Mouse (Mus musculus): ENCODE measurements around the gene Sesn3. TPM values are rescaled to one million over a fixed set of nuclear protein-coding genes. Genes with fewer than 3 reads are reported as not detected.
A peak's percentile ranks its signal among the peaks of the same experiment; 100 is the strongest.
"Not testable (repeated sequence)": the region's sequence is repeated elsewhere in the genome, so short reads cannot be mapped to it uniquely, and the experiment has no call there.

Gene Sesn3
- 18.6 and 21.0 TPM in 2 replicates for polyA plus RNA-seq (2015; fragmentation: Nextera tagmentation; extraction: Ambion mirVana)

- Histone ChIP-seq H3K9ac (replicated peaks) (peak within 1 kb of the TSS; percentile 45), H3K27ac (replicated peaks) (peak within 1 kb of the TSS; percentile 89), H3K27me3 (replicated peaks) (no peaks in the 10 kb centered on the region), H3K4me3 (replicated peaks) (peak within 1 kb of the TSS; percentile 97), H3K4me1 (peaks cover 14% of the 10 kb centered on the region), H3K9me3 (replicated peaks) (no peaks in the 10 kb centered on the region), H3K4me2 (peak within 1 kb of the TSS; percentile 62), H3K36me3 (no peaks in the 10 kb centered on the region)
- WGBS, result under 1% methylated on average over 25 of the region's 25 CpGs
- ATAC-seq (ENCODE audit: low FRiP score), result peak; percentile 32
These were observed at the start of gene Sesn3 for GRCm38 (mm10) chr9:14274986-14275720. Gene Sesn3 (plus strand): TSS chr9:14275067.

DNA sequence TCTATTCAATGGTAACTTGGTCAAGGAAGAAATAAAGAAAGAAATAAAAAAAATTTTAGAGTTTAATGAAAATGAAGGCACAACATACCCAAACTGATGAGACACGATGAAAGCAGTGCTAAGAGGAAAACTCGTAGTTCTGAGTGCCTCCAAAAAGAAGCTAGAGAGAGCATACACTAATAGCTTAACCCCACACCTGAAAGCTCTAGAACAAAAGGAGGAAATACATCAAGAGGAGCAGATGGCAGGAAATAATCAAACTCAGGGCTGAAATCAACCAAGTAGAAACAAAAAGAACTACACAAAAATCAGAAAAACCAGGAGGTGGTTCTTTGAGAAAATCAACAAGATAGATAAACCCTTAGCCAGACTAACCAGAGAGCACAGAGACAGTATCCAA, 47.8 kb upstream of the Sesn3 start:
- 87% methylated on average over 2 of the region's 2 CpGs for WGBS
- H3K36me3 ChIP-seq; H3K4me2 ChIP-seq; H3K9ac ChIP-seq (replicated peaks); H3K27me3 ChIP-seq (replicated peaks); H3K9me3 ChIP-seq (replicated peaks); ATAC-seq (ENCODE audit: low FRiP score); H3K4me1 ChIP-seq; H3K4me3 ChIP-seq (replicated peaks); H3K27ac ChIP-seq (replicated peaks): not testable (repeated sequence)

- Histone ChIP-seq H3K9me3 (replicated peaks) (no peaks in the 10 kb centered on the region), H3K4me2 (no peak overlapping the region), H3K9ac (replicated peaks) (no peak overlapping the region), H3K36me3 (no peaks in the 10 kb centered on the region), H3K27me3 (replicated peaks) (no peaks in the 10 kb centered on the region), H3K4me3 (replicated peaks) (no peak overlapping the region), H3K27ac (replicated peaks) (no peak overlapping the region), H3K4me1 (no peaks in the 10 kb centered on the region)
- no peak for ATAC-seq (ENCODE audit: low FRiP score)
- 55% methylated on average over 7 of the region's 7 CpGs for WGBS
These were observed 41.0 kb upstream of the Sesn3 start for GRCm38 (mm10) chr9:14233702-14234373.

DNA sequence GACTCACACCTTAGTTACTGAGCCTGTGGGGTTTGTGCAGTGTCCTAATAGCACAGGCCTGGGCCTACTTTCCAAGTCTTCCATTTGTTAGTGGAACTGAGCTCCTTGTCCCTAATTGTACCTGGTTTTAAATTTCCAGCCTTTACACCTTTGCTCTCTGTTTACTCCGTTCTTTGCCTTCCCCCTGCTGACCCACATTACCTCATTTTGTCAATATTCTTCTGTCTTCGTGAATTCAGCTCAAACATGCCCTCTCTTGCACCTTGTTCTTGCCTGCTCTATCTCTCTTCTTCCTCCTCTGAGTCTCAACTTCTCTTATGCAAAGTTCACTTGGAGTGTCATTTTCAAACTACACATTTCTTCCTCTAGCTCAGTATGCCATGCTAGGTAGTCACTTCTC, 39.6 kb upstream of the Sesn3 start:
- no peaks in the 10 kb centered on the region for H3K9me3 ChIP-seq (replicated peaks)
- ATAC-seq (ENCODE audit: low FRiP score), result no peak
- no peaks in the 10 kb centered on the region for H3K27me3 ChIP-seq (replicated peaks)
- WGBS, result 89% methylated on average over 2 of the region's 2 CpGs
- H3K4me2 ChIP-seq, result no peak overlapping the region
- no peaks in the 10 kb centered on the region for H3K4me1 ChIP-seq
- H3K27ac ChIP-seq (replicated peaks), result no peak overlapping the region
- H3K36me3 ChIP-seq, result no peaks in the 10 kb centered on the region
- H3K4me3 ChIP-seq (replicated peaks), result no peak overlapping the region
- no peak overlapping the region for H3K9ac ChIP-seq (replicated peaks)

DNA sequence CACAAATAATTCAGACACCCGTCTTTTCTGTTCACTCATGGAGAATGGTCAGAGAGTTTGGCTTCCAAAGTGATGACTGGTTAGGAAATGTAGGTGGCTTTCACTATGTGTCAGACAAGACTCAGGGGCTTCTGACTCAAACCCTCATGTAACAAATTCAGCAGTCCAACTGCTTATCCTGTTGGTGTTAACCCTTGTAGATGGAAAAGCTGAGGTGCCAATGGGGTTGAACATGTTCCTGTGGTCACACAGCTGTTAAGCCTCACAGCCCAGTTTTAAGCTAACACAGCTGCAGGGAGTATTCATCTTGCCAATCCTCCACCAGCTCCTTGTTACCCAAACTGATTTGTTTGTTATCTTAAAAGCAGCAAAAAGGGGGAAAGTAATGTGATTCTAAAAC, 33.9 kb upstream of the Sesn3 start:
- WGBS, result 70% methylated on average over 1 of the region's 1 CpGs
- H3K27ac ChIP-seq (replicated peaks); H3K27me3 ChIP-seq (replicated peaks); ATAC-seq (ENCODE audit: low FRiP score); H3K4me3 ChIP-seq (replicated peaks); H3K9me3 ChIP-seq (replicated peaks); H3K4me2 ChIP-seq; H3K36me3 ChIP-seq; H3K9ac ChIP-seq (replicated peaks): not testable (repeated sequence)
- peaks cover 23% of the 10 kb centered on the region for H3K4me1 ChIP-seq

- WGBS, result 25% methylated on average over 2 of the region's 2 CpGs
- no peak overlapping the region for H3K27ac ChIP-seq (replicated peaks)
These were observed 32.6 kb upstream of the Sesn3 start for GRCm38 (mm10) chr9:14242308-14242707.

DNA sequence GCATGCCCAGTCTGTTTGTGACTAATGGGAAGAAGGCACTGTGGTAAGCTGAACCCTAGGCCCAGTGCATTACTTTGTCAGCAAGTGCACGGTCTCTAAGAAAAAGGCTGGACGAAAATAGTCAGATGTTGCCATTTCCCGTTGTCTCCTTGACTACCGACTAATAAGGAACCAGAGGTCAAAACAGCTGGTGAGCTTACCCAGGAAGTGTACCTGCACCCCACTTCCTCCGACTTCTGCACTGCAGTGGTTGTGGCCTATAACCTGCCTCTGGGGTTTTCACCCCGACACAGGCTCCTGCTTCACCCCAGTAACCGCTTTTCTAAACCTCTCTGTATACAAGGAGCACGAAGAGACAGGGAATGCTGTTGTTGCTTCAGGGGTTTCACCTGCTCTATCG, 30.3 kb upstream of the Sesn3 start:
- no peaks in the 10 kb centered on the region for H3K27me3 ChIP-seq (replicated peaks)
- no peaks in the 10 kb centered on the region for H3K9me3 ChIP-seq (replicated peaks)
- no peak for ATAC-seq (ENCODE audit: low FRiP score)
- H3K27ac ChIP-seq (replicated peaks), result peak overlapping the region; percentile 69; the same call in 1 of the 2 replicates
- H3K4me3 ChIP-seq (replicated peaks), result no peak overlapping the region
- 27% methylated on average over 9 of the region's 9 CpGs for WGBS
- H3K4me2 ChIP-seq, result no peak overlapping the region
- H3K4me1 ChIP-seq, result peaks cover 30% of the 10 kb centered on the region
- no peak overlapping the region for H3K9ac ChIP-seq (replicated peaks)
- no peaks in the 10 kb centered on the region for H3K36me3 ChIP-seq

More at GRCm38 (mm10) chr9:14242308-14242707, 32.6 kb upstream of the Sesn3 start:
- no peak overlapping the region for H3K4me3 ChIP-seq (replicated peaks)
- no peaks in the 10 kb centered on the region for H3K9me3 ChIP-seq (replicated peaks)
- no peak overlapping the region for H3K4me2 ChIP-seq
- H3K4me1 ChIP-seq, result peaks cover 30% of the 10 kb centered on the region
- H3K36me3 ChIP-seq, result no peaks in the 10 kb centered on the region
- ATAC-seq (ENCODE audit: low FRiP score), result no peak
- H3K9ac ChIP-seq (replicated peaks), result no peak overlapping the region
- H3K27me3 ChIP-seq (replicated peaks), result no peaks in the 10 kb centered on the region

GRCm38 (mm10) chr9:14245013-14245586, 29.8 kb upstream of the Sesn3 start:
- Histone ChIP-seq H3K27me3 (replicated peaks) (no peaks in the 10 kb centered on the region), H3K4me2 (no peak overlapping the region), H3K27ac (replicated peaks) (no peak overlapping the region), H3K9ac (replicated peaks) (no peak overlapping the region), H3K4me1 (peaks cover 30% of the 10 kb centered on the region), H3K36me3 (no peaks in the 10 kb centered on the region), H3K4me3 (replicated peaks) (no peak overlapping the region), H3K9me3 (replicated peaks) (no peaks in the 10 kb centered on the region)
- ATAC-seq (ENCODE audit: low FRiP score), result peak; percentile 66
- 20% methylated on average over 7 of the region's 7 CpGs for WGBS

DNA sequence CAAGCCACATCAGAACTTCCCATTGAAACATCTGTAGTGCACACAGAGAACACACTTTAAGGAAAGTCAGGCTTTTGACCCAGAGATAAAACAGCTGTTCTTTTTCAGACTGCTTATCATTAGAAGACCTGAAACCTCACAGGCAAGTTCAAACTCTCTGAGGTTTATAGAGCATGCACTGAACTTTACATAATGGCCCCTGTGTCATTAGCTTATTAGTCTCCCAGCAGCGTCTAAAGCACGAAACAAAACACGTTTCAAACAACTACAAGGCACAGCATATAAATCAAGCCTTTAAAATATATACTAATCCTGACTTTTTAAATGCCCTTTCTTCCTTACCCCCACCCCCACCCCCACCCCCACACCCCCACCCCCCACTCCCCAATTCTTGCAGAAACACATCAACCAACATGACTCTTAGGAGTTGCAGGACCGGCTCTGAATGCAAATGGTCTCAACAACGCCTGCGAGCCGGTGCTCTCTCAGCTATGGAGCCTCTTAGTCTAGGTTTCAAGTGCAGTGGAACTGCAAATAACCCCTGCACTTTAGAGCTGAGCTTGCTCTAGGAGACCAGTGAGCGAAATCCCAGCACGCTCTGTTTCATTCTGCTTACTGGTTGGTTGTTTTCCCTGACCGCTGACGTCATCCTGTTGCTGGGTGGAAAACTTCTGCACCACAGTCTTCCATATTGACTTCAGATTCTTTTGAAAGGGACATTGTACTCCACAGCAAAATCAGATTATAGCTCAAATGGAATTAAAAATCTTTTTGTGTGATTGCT, 28.7 kb upstream of the Sesn3 start:
- no peaks in the 10 kb centered on the region for H3K36me3 ChIP-seq
- no peaks in the 10 kb centered on the region for H3K9me3 ChIP-seq (replicated peaks)
- H3K4me1 ChIP-seq, result peaks cover 30% of the 10 kb centered on the region
- H3K4me3 ChIP-seq (replicated peaks), result no peak overlapping the region
- H3K4me2 ChIP-seq, result peak overlapping the region; percentile 43
- no peaks in the 10 kb centered on the region for H3K27me3 ChIP-seq (replicated peaks)
- 16% methylated on average over 11 of the region's 11 CpGs for whole genome bisulfite sequencing
- peak overlapping the region; percentile 34 for H3K27ac ChIP-seq (replicated peaks)
- no peak overlapping the region for H3K9ac ChIP-seq (replicated peaks)
- peak; percentile 80 for ATAC-seq (ENCODE audit: low FRiP score)

DNA sequence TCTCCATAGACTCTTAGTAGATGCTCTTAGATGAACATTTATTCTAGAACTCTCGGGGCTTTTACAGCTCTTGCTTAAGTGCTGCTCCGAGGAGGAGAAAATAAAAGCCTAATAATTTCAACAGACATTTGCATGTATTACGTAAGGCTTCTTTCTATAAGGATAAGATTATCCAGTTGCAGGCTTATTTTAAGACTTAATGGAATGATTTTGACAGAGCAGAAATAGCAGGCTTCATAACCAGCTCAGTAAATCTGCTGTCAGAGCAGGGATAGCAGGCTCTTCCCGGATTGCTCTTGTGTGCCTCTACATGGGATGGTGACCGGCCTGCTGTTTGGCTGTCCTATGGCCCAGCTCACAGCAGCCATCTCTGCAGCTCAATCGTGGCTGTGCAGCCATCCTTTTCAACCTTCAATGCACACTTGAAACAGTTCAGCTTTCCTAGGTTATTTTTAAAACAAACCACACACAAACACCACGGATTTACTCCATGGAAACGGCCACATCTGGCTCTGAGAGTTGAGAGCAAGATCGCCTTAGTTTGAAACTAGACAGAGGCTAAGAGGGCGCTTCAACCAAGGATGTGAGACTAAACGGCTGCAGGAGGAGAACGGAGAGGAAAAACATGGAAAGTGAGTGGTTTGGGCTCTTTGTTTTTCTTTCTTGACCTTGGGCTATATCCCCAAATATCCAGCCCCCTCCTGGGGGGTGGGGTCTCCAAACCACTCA, 27.2 kb upstream of the Sesn3 start:
- Histone ChIP-seq H3K36me3 (no peaks in the 10 kb centered on the region), H3K9ac (replicated peaks) (no peak overlapping the region), H3K4me3 (replicated peaks) (no peak overlapping the region), H3K4me1 (peaks cover 30% of the 10 kb centered on the region), H3K27ac (replicated peaks) (no peak overlapping the region), H3K27me3 (replicated peaks) (no peaks in the 10 kb centered on the region), H3K4me2 (no peak overlapping the region), H3K9me3 (replicated peaks) (no peaks in the 10 kb centered on the region)
- WGBS, result 79% methylated on average over 12 of the region's 12 CpGs
- no peak for ATAC-seq (ENCODE audit: low FRiP score)

DNA sequence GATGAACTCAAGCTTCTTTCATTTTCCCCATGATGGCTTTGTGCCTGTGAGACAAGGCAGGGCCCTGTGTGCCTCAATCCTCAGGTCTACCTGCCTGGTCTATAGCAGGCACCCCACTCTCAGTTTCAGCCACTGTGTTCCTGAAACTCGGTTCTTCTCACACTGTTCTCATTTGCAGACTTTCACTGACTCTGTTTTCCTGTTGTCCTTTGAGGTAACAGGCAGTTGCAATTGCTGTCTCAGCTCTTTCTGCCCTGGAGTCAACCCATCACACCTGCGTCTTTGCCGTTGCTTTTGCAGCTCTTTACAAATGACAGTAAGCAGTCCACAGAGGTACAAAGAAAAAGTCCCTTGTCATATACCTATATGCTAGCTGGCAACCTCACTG, 26.7 kb upstream of the Sesn3 start:
- Histone ChIP-seq H3K27me3 (replicated peaks) (no peaks in the 10 kb centered on the region), H3K27ac (replicated peaks) (no peak overlapping the region), H3K9me3 (replicated peaks) (no peaks in the 10 kb centered on the region), H3K9ac (replicated peaks) (no peak overlapping the region), H3K4me2 (no peak overlapping the region), H3K4me1 (peaks cover 30% of the 10 kb centered on the region), H3K36me3 (no peaks in the 10 kb centered on the region), H3K4me3 (replicated peaks) (no peak overlapping the region)
- 88% methylated on average over 3 of the region's 3 CpGs for WGBS
- ATAC-seq (ENCODE audit: low FRiP score), result no peak
